Mouse (Mus musculus): Measurements from ENCODE around the gene Ube2v1.
A peak's percentile ranks its signal among the peaks of the same experiment; 100 is the strongest.

Gene Ube2v1

GRCm38 (mm10) chr2:167588774-167589577 is 42.9 kb downstream of the Ube2v1 start:
- peak; percentile 73 for DNase-seq

- no peak for DNase-seq
Measured at GRCm38 (mm10) chr2:167586976-167587375, 44.9 kb downstream of the Ube2v1 start.

DNA sequence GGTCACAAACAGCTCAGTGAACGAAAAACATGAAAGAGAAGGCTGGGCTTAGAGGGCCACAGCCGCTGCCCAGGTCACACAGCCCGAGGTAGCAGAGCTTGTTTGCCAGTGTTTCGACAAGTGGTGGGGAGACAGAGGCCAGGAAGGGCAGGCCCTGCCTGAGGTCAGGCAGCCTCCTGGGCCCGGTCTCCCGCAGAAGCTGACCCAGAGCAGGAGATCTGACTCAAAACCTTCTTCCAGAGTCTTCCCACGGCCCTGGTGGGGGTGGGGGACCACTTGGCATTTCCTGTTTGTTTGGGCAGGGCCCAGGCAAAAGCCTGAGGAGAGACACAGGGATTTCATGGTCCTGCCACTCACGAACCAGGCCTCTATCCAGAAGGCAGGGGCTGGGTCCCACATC is 45.9 kb downstream of the Ube2v1 start:
- no peak for DNase-seq

DNA sequence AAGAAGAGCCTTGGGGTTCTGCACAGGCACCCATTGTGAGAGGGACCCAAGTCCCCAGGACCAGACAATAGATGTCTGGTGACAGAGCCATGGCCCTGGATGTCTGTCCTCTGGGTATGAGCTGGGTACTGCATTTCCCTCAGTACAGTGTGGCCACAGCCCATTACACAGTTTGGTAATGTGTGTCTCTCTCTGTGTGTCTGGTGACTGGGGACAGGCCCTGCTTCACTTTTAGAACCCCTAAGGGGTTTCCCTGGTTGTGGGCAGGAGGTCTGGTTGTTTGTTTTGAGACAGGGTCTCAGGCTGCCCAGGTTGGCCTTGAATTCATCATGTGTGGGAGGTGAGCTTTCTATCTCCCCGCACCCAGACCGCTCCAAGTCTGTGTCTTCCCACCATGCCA is 46.6 kb downstream of the Ube2v1 start:
- no peak for DNase-seq

DNA sequence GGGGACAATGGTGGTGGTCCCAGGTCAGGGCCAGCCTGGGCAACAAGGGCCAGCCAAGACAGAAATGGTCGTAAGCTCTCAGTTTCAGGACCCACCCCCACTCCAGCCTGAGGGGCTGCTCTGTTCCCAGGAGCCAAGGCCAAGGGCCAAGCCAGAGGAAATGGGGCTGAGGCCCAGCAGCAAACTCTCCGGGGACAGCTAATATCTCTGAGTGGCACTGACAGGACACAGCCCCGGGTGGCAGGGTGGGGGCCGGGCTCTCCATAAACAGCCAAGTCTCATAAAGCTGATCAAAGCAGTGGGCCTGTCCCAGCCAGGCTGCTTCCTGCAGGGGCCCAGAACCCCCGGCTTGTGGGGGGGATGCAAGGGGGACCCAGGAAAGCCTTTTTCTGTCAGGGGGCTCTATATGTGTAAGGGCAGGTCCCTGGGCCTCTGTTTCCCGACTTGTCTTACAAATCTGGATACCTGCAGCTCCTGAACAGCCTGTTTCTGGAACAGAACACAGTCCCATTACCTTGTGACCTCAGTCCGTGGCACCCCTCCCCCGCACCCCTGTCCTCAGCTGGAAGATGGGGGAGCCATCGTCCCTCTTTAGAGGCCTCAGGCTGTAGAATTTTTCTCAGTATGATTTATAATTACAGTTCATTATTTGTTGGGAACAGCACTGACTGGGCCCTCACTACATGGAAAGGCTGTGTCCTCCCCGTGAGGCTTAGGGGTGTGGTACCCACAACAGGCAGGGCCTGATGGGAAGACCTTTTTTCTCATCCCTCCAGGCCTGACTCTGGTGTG is 48.5 kb downstream of the Ube2v1 start:
- DNase-seq = no peak

GRCm38 (mm10) chr2:167578521-167578920 is 53.4 kb downstream of the Ube2v1 start:
- no peak for DNase-seq

DNA sequence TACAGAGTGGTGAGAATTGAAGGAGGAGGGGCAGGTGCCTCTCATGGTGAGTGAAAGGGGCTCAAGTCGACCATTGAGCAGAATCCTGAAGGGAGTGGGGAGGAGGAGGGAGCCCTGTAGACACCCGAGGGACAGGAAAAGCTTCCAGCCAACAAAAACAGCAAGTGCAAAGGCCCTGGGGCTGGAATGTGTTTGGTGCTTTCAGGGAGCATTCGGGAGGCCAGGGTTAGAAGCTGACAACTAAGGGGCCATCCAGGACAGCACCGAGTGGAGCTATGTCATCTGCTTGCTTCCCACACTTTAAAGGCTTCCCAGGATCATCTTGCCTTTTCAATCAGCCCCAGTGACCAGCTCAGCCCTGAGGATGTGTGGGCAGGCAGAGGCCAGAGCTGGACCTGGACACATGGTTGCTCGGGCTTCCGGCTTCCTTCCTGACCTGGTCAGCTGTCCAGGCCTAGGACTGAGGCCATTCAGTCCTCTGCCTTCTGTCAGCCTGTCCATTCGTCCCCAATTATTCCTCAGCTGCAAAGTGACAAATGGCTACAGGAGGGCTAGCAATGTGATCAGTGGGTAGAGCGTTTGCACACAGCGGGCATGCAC is 54.6 kb downstream of the Ube2v1 start:
- no peak for DNase-seq

GRCm38 (mm10) chr2:167576121-167576620 is 55.7 kb downstream of the Ube2v1 start:
- DNase-seq = no peak

GRCm38 (mm10) chr2:167575581-167575980 is 56.3 kb downstream of the Ube2v1 start:
- DNase-seq = no peak

DNA sequence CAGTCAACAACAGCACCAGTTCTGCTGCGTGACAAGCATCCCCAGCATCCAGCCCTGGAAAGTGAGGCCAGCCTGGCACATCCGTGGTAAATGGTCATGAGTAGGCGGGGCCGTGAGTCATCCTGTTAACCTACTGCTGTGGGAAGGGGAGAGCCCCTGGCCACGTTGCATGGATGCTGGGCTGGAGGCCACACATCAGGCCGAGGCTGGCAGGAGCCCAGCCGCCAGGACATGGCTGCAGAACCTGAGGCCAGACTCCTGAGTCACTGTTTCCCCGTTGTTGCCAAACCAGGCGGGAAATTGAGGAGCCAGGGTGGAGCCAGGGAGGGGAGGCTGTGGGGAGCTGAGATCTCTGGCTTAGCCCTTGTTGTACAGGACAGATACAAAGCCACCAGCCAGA is 57.1 kb downstream of the Ube2v1 start:
- DNase-seq = no peak

DNA sequence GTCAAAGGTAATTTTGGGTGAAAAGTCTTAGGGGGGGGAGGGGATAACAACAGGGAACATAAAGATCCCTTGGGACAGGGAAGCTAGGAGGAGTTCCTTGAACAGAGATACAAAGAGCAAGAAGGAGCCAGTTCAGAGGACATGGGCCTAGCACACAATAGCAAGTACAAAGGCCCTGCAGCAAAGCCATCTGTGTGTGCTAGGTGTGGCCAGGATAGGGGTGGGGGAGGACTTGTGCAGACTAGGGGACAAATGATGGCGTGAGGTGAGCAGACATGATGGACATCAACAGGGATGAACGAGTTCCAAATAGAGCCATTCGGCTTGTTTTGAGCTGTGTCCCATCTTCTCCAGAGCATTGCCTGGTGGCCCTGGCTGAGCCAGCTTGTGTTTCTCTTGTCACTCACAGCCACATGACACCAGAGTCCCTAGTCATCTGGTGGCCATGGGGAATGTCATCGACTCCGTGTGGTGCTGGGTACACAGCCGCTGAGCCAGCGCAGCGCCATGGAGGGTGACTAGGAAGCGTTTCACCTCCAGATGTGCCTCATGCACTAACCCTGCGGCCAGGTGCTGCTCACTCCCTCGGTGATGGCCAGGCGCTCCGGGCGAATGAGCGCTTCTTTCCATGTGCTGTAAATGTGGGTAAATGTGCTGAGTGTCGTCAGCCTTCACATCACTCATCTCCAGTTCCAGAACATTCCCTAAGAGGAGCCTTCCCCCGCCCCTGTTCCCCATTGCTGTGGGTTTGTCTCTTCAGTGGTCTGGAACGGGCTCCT is 60.3 kb downstream of the Ube2v1 start:
- DNase-seq = no peak

DNA sequence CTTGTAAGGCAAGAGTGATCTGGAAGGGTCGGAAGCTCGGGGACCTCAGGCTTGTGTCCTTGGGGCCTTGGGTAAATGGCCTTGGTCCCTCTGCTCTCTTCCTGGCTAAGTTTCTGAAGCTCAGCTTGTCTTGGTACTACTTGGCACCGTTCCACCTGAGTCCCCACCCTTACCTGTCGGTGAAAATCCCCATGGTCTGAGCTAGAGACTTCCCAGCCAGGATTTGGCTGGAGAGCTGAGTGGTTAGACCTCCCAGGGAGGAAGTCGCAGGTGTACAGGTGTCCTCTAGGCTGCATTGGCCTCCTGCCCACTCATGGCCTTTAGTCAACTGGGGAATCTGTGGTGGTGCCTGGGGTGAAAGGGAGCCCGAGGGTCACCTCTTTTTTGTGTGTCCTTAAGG is 61.1 kb downstream of the Ube2v1 start:
- DNase-seq = no peak

GRCm38 (mm10) chr2:167569934-167570651 is 61.8 kb downstream of the Ube2v1 start:
- DNase-seq = peak in 1 of 2 experiments; percentile 30

DNA sequence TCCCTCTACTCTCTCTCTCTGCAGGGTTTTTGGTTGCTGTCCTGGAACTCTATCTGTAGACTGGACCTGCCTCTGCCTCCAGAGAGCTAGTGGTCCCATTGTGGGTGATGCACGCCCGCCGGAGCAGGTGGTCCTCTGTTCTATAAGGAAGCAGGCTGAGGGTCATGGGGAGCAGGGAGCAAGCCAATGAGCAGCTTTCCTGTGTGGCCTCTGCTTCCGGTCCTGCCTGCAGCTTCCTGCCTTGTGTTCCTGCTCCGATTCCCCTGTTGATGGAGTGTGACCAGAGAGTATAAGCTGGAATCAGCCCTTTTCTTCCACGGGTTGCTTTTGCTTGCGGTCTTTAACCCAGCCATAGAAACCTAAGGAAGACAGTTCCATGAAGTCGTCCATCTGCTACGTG is 63.8 kb downstream of the Ube2v1 start:
- no peak for DNase-seq

GRCm38 (mm10) chr2:167565682-167566081 is 66.2 kb downstream of the Ube2v1 start:
- peak; percentile 28 to 44 for DNase-seq

- DNase-seq = no peak
Measured at GRCm38 (mm10) chr2:167565312-167565656, 66.6 kb downstream of the Ube2v1 start.

DNA sequence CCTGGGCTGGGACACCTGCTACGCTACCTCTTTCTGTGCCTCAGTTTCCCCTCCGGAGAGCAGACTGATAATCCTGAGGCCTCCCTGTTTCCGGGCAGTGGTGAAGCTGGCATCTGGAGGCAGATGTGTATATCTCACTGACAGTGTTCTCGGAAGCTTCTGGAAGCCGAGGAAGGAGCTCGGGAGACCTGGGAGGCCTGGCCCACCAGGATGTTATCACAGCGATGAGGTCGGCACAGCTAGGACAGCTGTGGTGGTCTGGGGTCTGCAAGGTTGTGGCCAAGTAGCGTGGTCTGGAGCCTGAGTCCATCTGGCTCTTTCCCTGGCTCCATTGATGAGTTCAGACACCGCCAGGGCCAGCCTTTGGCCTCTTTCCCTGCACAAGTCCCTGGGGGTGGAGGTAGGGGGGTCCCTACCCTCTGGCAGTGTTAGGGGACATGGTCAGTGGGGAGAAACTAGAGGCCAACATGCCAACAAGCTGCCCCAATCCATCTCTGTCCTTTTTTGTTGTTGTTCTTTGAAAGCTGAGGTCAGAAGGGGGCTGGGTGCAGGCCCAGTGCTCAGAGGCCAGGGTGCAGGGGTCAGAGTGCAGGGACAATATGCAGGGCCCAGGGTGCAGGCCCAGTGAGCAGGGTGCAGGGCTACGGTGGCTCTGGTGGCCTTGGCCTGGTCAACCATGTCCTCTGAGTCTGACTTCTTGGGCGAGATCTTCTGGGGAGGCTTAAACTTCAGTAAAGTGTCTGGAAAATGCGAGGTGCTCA is 67.2 kb downstream of the Ube2v1 start:
- DNase-seq = no peak

DNA sequence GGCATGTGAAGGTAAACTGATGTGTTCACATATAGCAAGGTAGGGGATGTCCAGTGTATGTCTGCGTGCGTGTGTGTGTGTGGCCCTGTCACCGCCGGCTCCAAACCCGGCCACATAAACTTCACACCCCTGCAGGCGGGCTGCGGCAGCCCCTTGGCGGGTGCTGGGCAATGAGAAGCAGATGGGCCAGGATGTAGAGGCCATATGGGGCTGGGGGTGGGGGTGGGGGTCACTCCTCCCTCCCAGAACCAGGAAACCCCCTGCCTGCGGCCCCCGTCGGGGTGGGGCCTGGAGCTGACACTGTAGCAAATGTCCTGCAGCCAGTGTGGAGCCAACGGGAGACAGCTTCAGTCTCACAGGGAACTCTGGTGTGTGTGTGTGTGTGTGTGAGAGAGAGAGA is 68.2 kb downstream of the Ube2v1 start:
- no peak for DNase-seq

DNA sequence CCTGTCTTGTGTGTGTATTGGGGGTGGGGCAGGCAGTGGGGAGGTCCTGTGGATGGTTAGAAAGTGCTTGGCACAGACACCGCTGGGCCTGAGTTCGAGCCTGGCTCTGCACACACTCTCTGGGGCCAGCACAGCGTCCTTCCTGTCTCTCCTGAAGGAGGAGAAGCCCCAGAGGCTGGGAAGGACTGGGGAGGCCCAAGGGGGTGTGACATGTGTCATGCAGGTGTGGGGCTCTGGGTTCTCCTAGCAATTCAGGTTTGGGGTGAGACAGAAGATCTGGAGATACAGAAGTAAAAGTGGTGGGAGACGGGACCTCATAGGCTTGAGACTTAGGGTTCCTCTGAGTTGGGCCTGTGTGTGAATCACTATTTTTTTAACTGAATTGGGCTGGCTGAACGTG is 68.9 kb downstream of the Ube2v1 start:
- DNase-seq = no peak

- no peak for DNase-seq
Measured at GRCm38 (mm10) chr2:167562101-167562500, 69.8 kb downstream of the Ube2v1 start.

DNA sequence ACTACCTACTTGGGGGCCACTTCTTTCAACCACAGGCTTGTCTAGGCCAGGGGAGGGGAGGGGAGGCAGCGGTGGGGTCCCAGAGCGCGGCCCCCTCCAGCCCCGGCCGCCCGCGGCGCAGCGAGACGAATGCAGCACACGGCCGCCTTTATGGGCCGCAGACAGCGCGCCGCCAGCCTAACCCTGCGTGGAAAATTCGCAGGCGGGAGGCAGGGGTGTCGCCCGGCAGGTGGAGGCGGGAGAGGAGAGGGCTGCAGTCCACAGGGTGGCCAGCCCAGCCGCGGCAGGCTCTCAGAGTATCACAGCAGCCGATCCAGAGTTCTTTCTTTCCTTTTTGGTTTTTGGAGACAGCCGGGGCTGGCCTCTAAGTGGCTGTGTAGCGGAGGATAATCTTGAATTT is 72.5 kb downstream of the Ube2v1 start:
- DNase-seq = no peak

All from spleen, adult 18-20 months (tissue).